Mouse (Mus musculus): ENCODE measurements around the gene Prss12. TPM values are rescaled to one million over a fixed set of nuclear protein-coding genes. Genes with fewer than 3 reads are reported as not detected.

The Prss12 gene
- polyA plus RNA-seq, 1 experiment from 2014 or later, result 3.1 TPM

DNA sequence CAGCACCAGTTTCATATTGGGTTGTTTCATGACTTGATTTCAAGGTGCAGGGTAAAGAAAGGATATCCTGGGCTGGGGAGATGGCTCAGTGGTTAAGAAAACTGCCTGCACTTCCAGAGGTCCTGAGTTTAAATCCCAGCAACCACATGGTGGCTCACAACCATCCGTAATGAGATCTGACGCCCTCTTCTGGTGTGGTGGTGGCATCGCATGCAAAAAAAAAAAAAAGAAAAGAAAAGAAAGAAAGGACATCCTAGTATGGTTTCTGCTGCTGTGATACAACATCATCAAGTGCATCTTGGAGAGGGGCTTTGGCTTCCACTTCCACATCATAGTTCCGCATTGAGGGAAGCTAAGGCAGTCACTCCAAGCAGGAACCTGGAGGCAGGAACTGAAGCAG is 65.1 kb downstream of the Prss12 start:
- DNase-seq (ENCODE audit: low spot score) (no peak), ATAC-seq (ENCODE audit: low FRiP score, low TSS enrichment) (no peak)
- TF ChIP-seq CTCF (IDR thresholded peaks at IDR 0.05; ENCODE audit: low read depth), result 0 out of 2 replicates have a peak, but pooled peaks have one; percentile 10
- TF ChIP-seq EP300 (optimal IDR thresholded peaks at IDR 0.05), result no peak
- H3K27ac ChIP-seq (replicated peaks), result no peak overlapping the region
- H3K4me2 ChIP-seq (replicated peaks; ENCODE audit: low read depth), result no peak overlapping the region
- no peaks in the 10 kb centered on the region for H3K27me3 ChIP-seq (ENCODE audit: control insufficient read depth, insufficient read depth, low read length)
- WGBS, result 71% methylated on average over 4 of the region's 4 CpGs
- H3K9me3 ChIP-seq (ENCODE audit: control insufficient read depth, low read length), result no peaks in the 10 kb centered on the region
- H3K36me3 ChIP-seq (ENCODE audit: control insufficient read depth, insufficient read depth, low read length), result no peaks in the 10 kb centered on the region
- H3K4me1 ChIP-seq (replicated peaks; ENCODE audit: control insufficient read depth, insufficient read depth), result no peaks in the 10 kb centered on the region
- H3K4me3 ChIP-seq (ENCODE audit: low read depth, low read length), result no peak overlapping the region
- no peak overlapping the region for H3K9ac ChIP-seq (ENCODE audit: low read length)

DNA sequence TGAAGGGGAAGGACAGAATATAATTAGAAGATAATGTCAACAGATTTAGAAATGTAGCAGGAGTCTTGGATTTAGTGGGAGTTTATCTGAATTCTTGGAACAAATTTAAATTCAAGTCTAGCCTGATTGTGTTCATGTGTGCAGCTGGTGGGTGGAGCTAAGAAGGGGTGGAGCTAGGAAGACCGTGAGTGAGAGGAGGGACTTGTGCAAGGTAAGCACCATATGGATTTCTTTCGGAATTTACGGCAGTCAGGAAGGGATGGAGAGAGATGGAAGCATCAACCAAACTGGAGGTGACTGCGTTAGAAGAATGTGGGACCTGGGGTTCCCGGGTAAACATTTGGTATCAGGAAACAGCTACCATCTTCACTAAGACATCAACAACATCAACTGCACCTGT is 68.2 kb downstream of the Prss12 start:
- no peak overlapping the region for H3K9ac ChIP-seq (ENCODE audit: low read length)
- H3K4me2 ChIP-seq (replicated peaks; ENCODE audit: low read depth), result no peak overlapping the region
- no peaks in the 10 kb centered on the region for H3K9me3 ChIP-seq (ENCODE audit: control insufficient read depth, low read length)
- no peaks in the 10 kb centered on the region for H3K36me3 ChIP-seq (ENCODE audit: control insufficient read depth, insufficient read depth, low read length)
- TF ChIP-seq EP300 (optimal IDR thresholded peaks at IDR 0.05) (no peak), CTCF (IDR thresholded peaks at IDR 0.05; ENCODE audit: low read depth) (no peak)
- 43% methylated on average over 5 of the region's 5 CpGs for WGBS
- no peaks in the 10 kb centered on the region for H3K4me1 ChIP-seq (replicated peaks; ENCODE audit: control insufficient read depth, insufficient read depth)
- ATAC-seq (ENCODE audit: low FRiP score, low TSS enrichment), result no peak
- no peak for DNase-seq (ENCODE audit: low spot score)
- H3K27me3 ChIP-seq (ENCODE audit: control insufficient read depth, insufficient read depth, low read length), result no peaks in the 10 kb centered on the region
- no peak overlapping the region for H3K4me3 ChIP-seq (ENCODE audit: low read depth, low read length)
- H3K27ac ChIP-seq (replicated peaks), result no peak overlapping the region

DNA sequence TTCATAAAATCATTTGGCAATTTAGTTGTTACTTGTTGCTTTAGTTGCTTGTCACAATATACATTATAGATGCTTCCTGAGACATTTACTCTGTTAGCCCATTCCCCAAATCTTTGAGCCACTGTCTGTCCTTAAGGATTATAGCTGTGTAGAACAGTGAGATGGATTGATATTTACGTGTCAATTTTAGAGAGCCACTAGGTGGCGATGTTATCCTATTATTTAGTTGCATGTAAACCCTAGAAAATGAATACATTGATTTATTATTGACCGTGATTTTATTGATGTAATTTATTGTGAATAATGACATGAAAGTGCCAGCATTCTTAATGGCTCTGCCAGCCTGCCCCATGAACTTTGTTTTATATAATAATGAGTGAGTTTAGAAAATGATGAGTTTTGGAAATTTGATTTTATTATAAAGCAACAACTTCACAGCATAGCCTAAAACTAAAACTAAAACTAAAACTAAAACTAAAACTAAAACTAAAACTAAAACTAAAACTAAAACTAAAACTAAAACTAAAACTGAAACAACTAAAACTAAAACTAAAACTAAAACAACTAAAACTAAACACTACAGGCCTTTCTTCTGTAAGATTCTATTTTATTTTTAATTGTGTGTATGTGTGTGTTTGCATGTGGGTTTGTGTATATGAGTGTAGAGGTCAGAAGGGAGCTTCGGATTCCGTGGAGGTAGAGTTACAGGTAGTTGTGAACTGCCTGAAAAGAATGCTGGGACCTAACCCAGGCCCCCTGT is 69.1 kb downstream of the Prss12 start:
- Histone ChIP-seq H3K9me3 (ENCODE audit: control insufficient read depth, low read length) (no peaks in the 10 kb centered on the region), H3K4me1 (replicated peaks; ENCODE audit: control insufficient read depth, insufficient read depth) (no peaks in the 10 kb centered on the region), H3K27me3 (ENCODE audit: control insufficient read depth, insufficient read depth, low read length) (no peaks in the 10 kb centered on the region), H3K4me2 (replicated peaks; ENCODE audit: low read depth) (no peak overlapping the region), H3K9ac (ENCODE audit: low read length) (no peak overlapping the region), H3K4me3 (ENCODE audit: low read depth, low read length) (no peak overlapping the region), H3K27ac (replicated peaks) (no peak overlapping the region), H3K36me3 (ENCODE audit: control insufficient read depth, insufficient read depth, low read length) (no peaks in the 10 kb centered on the region)
- ATAC-seq (ENCODE audit: low FRiP score, low TSS enrichment) (no peak), DNase-seq (ENCODE audit: low spot score) (no peak)
- TF ChIP-seq CTCF (IDR thresholded peaks at IDR 0.05; ENCODE audit: low read depth) (peak; percentile 83), EP300 (optimal IDR thresholded peaks at IDR 0.05) (no peak)
- 10% methylated on average over 5 of the region's 5 CpGs for WGBS

DNA sequence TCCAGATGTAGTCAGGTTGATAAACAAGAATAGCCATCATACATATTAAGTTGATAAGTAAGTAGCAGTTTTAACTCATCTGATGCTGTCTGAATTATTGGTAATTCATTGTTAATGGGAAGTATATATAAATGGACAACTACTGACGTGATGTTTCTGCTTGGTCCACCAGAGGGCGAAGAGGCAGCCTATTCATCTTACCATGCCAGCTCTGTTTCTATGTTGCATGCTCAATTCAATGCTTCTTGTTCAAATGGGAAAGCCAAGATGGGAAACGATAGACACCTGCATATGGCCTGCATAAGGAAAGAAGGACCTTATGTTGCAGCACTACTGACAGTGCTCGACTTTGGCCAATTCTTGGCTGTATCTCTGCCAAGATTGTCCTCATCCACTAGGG is 70.1 kb downstream of the Prss12 start:
- H3K4me1 ChIP-seq (replicated peaks; ENCODE audit: control insufficient read depth, insufficient read depth), result no peaks in the 10 kb centered on the region
- no peaks in the 10 kb centered on the region for H3K36me3 ChIP-seq (ENCODE audit: control insufficient read depth, insufficient read depth, low read length)
- H3K27me3 ChIP-seq (ENCODE audit: control insufficient read depth, insufficient read depth, low read length), result no peaks in the 10 kb centered on the region
- DNase-seq (ENCODE audit: low spot score) (peak; percentile 41), ATAC-seq (ENCODE audit: low FRiP score, low TSS enrichment) (no peak)
- 31% methylated on average over 4 of the region's 4 CpGs for WGBS
- H3K27ac ChIP-seq (replicated peaks), result no peak overlapping the region
- no peak overlapping the region for H3K4me3 ChIP-seq (ENCODE audit: low read depth, low read length)
- H3K4me2 ChIP-seq (replicated peaks; ENCODE audit: low read depth), result no peak overlapping the region
- TF ChIP-seq EP300 (optimal IDR thresholded peaks at IDR 0.05) (no peak), CTCF (IDR thresholded peaks at IDR 0.05; ENCODE audit: low read depth) (peak; percentile 85)
- no peak overlapping the region for H3K9ac ChIP-seq (ENCODE audit: low read length)
- H3K9me3 ChIP-seq (ENCODE audit: control insufficient read depth, low read length), result no peaks in the 10 kb centered on the region

DNA sequence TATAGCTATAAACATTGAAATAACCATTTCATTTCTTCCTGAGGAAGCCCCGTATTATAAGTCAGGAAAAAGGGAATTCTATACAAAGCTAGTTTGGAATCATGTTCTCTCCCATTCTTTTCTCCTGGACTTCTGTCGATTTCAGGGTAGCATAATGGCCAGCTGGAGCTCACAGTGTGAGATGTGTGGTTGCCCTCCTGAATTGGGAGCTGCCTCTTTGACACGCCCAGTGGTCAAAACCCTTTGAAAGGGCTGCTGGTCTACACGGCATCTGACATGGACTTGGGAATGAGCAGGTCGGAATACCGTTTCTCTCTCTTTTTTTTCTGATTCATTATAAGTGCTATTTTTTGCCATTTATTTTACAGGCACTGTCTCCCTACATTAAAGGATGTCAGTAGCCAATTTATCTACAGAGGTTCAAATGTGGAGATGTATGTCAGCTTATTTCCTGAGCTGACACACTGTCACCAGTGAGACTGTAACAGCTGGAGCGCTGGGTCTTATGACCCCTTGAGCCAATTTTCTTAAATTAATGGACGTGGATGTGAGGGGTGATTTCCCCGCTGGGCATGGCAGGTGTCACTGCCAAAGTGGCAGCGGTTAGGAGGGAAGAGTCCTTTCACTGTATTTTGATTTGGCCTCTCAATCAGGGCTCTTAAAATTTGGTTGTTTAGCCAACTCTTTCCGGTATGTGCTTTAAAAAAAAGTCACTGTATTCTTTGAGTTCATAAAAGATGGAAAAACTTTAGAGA is 79.8 kb downstream of the Prss12 start:
- ATAC-seq (ENCODE audit: low FRiP score, low TSS enrichment), result no peak
- 71% methylated on average over 11 of the region's 11 CpGs for WGBS
- H3K27ac ChIP-seq (replicated peaks), result no peak overlapping the region

More for the DNA sequence above, 79.8 kb downstream of the Prss12 start:
- TF ChIP-seq CTCF (IDR thresholded peaks at IDR 0.05; ENCODE audit: low read depth) (no peak), EP300 (optimal IDR thresholded peaks at IDR 0.05) (no peak)
- Histone ChIP-seq H3K4me1 (replicated peaks; ENCODE audit: control insufficient read depth, insufficient read depth) (no peaks in the 10 kb centered on the region), H3K36me3 (ENCODE audit: control insufficient read depth, insufficient read depth, low read length) (no peaks in the 10 kb centered on the region), H3K27me3 (ENCODE audit: control insufficient read depth, insufficient read depth, low read length) (no peaks in the 10 kb centered on the region), H3K9ac (ENCODE audit: low read length) (no peak overlapping the region), H3K4me3 (ENCODE audit: low read depth, low read length) (no peak overlapping the region), H3K4me2 (replicated peaks; ENCODE audit: low read depth) (no peak overlapping the region), H3K9me3 (ENCODE audit: control insufficient read depth, low read length) (no peaks in the 10 kb centered on the region)
- DNase-seq (ENCODE audit: low spot score), result no peak
